Mouse (Mus musculus) kidney, postnatal 14 days (tissue): ENCODE data around the gene Kat6b.
"Not testable (repeated sequence)": the region's sequence is repeated elsewhere in the genome, so short reads cannot be mapped to it uniquely, and the experiment has no call there.

ENCODE experiments used
- DNase-seq: peaks from one replicate; pipeline ENCODE4 v3.0.0; 2022; ENCODE audit warnings: mixed read lengths

Kat6b gene

GRCm38 (mm10) chr14:21481231-21481630 lies at the start of gene Kat6b:
TSS of gene Kat6b (plus strand) at chr14:21481434.
- no peak for DNase-seq

- DNase-seq, result no peak
These were observed 47.8 kb upstream of the Kat6b start for GRCm38 (mm10) chr14:21433415-21433814.

- DNase-seq, result no peak
These were observed 47.2 kb upstream of the Kat6b start for GRCm38 (mm10) chr14:21433995-21434394.

GRCm38 (mm10) chr14:21434686-21435085 lies 46.5 kb upstream of the Kat6b start:
- no peak for DNase-seq

- DNase-seq, result no peak
These were observed 41.4 kb upstream of the Kat6b start for GRCm38 (mm10) chr14:21439785-21440184.

- DNase-seq, result no peak
These were observed 40.7 kb upstream of the Kat6b start for GRCm38 (mm10) chr14:21440526-21440925.

GRCm38 (mm10) chr14:21441772-21442533 lies 39.3 kb upstream of the Kat6b start:
- DNase-seq, result no peak

- DNase-seq, result no peak
These were observed 28.7 kb upstream of the Kat6b start for GRCm38 (mm10) chr14:21452581-21452980.

GRCm38 (mm10) chr14:21453896-21454295 lies 27.3 kb upstream of the Kat6b start:
- DNase-seq, result no peak

- DNase-seq, result no peak
These were observed 25.4 kb upstream of the Kat6b start for GRCm38 (mm10) chr14:21455654-21456350.

- DNase-seq, result no peak
These were observed 24.7 kb upstream of the Kat6b start for GRCm38 (mm10) chr14:21456526-21456925.

GRCm38 (mm10) chr14:21457876-21458275 lies 23.4 kb upstream of the Kat6b start:
- no peak for DNase-seq

- DNase-seq, result no peak
These were observed 22.5 kb upstream of the Kat6b start for GRCm38 (mm10) chr14:21458696-21459095.

GRCm38 (mm10) chr14:21459163-21459562 lies 22.1 kb upstream of the Kat6b start:
- DNase-seq, result no peak

GRCm38 (mm10) chr14:21462398-21462797 lies 18.8 kb upstream of the Kat6b start:
- DNase-seq, result no peak

- no peak for DNase-seq
These were observed 18.0 kb upstream of the Kat6b start for GRCm38 (mm10) chr14:21463117-21463712.

- no peak for DNase-seq
These were observed 10.8 kb upstream of the Kat6b start for GRCm38 (mm10) chr14:21470386-21470785.

- no peak for DNase-seq
These were observed 9.3 kb upstream of the Kat6b start for GRCm38 (mm10) chr14:21471975-21472374.

- DNase-seq, result not testable (repeated sequence)
These were observed 6.6 kb upstream of the Kat6b start for GRCm38 (mm10) chr14:21474593-21475132.

- no peak for DNase-seq
These were observed 4.1 kb upstream of the Kat6b start for GRCm38 (mm10) chr14:21477181-21477580.

GRCm38 (mm10) chr14:21479566-21479965 lies 1.7 kb upstream of the Kat6b start:
- DNase-seq, result no peak

- DNase-seq, result no peak
These were observed 1.0 kb upstream of the Kat6b start for GRCm38 (mm10) chr14:21480191-21480590.

GRCm38 (mm10) chr14:21484199-21484598 lies 3.0 kb downstream of the Kat6b start:
- no peak for DNase-seq

- DNase-seq, result no peak
These were observed 3.5 kb downstream of the Kat6b start for GRCm38 (mm10) chr14:21484693-21485092.
